Mouse (Mus musculus): Measurements from ENCODE around the gene Olfr465-ps1. TPM values are rescaled to one million over a fixed set of nuclear protein-coding genes. Genes with fewer than 3 reads are reported as not detected.

Gene Olfr465-ps1
- not detected for polyA plus RNA-seq (2017; shearing (Covaris generic))

DNA sequence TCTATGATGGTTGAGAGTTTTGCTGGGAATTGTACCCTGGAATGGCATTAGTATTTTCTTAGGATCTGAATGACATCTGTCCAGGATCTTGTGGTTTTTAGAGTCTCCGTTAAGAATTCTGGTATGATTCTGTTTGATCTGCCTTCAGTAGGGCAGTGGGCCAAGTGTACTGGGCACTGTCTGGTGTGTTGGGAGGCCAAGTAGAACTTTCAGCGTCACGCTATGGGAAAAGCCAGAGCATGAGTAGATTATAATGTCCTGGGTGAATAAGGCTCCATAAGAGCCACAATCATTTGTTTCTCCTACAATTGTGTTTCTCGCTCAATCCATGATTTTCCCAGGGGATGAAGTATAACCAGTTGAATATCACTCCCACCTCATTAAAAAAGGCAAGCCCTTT lies at the start of gene Olfr465-ps1:
Gene Olfr465-ps1, plus strand, starts transcription at position 301 of the 400 bp plus-strand sequence.

DNA sequence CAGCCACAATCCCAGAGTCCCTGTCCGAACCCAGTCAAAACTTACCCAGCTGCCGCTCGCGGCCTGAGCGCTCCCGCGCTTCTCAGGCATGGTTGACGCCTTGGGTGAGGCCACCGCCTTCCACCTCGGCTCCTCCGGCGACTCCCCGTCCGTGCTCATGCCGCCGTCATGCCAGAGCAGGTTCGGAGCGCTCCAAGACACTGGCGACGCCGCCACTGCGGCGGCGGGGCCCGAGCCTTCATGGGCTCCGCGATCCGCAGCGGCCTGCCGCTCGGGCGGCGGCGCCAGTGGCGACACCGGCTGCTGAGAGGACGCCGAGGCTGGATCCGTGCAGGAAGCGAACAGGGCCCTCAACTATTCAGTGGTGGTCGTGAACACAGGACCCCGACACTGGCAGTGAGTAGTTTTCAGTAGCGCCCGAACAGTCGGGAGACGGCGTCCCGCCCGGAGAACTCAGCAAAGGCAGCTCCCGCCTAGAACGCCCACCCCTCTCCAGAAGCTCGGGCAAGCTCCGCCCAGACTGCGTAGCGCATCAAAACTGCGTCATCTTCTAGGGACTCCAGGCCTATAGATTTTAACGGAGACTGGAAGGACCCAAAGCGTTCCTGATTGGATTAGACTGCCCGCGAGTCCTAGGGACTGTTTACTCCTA lies 25.3 kb upstream of the Olfr465-ps1 start, which contains the start of gene Mfsd14b:
Gene Mfsd14b, minus strand, starts transcription at position 517 of the 652 bp plus-strand sequence.

DNA sequence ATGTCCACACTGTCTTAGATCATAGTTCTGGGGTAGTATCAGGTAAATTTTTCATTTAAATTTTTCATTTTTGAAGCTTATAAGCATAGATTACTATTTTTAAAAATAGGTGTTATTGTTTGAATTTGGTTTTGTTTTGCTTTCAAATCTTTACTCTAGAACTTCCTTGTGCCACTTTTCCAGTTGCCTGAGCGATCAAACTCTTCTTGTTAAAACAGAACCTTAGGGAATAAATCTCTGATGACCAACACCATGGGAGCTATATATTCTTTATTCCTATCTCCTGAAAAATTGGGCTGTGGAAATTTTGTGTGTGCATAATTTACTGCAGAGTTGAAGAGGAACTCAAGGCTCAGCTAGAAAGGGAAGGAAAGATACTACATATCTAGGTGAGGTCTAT lies 12.1 kb downstream of the Olfr465-ps1 start, which contains the start of gene Olfr466:
Gene Olfr466, plus strand, starts transcription at position 301 of the 400 bp plus-strand sequence.

Other genes starting within 250 kb of the Olfr465-ps1 start
- gene Cntnap3, start 234.1 kb upstream of the Olfr465-ps1 start, polyA plus RNA-seq (2017; shearing (Covaris generic)), result not detected
- gene Spata31, start 220.7 kb upstream of the Olfr465-ps1 start, polyA plus RNA-seq (2017; shearing (Covaris generic)), result not detected
- gene Spata31d1c, start 105.0 kb upstream of the Olfr465-ps1 start, polyA plus RNA-seq (2017; shearing (Covaris generic)), result not detected
- not detected for gene Prss47, start 85.3 kb upstream of the Olfr465-ps1 start, polyA plus RNA-seq (2017; shearing (Covaris generic))
- gene Mfsd14b, start 25.1 kb upstream of the Olfr465-ps1 start, polyA plus RNA-seq (2017; shearing (Covaris generic)), result 58.5 TPM
- 0.16 TPM for gene Olfr466, start 12.2 kb downstream of the Olfr465-ps1 start, polyA plus RNA-seq (2017; shearing (Covaris generic))
- not detected for gene Nlrp4f, start 67.9 kb downstream of the Olfr465-ps1 start, polyA plus RNA-seq (2017; shearing (Covaris generic))
- gene Gm10775, start 121.5 kb downstream of the Olfr465-ps1 start, polyA plus RNA-seq (2017; shearing (Covaris generic)), result not detected
- 13.6 TPM for gene Zfp369, start 140.7 kb downstream of the Olfr465-ps1 start, polyA plus RNA-seq (2017; shearing (Covaris generic))

Measured in naive thymus-derived CD4-positive, alpha-beta T cell, adult 5 months (primary cell).